12 mouse cellular contexts compared by ENCODE assay signal in genomic region chr1:126928186-126928585, GRCm38 (mm10).
DNase-seq lines count a peak whose midpoint lies in the region; ATAC-seq and TF ChIP-seq lines count a peak whose summit lies in the region.
"Had no signal": no experiment of that assay in that cellular context is flagged by ENCODE, and none has a peak within 500 bp of the region (broad histone marks: within the 10 kb centered on the region; RNA-seq: fewer than 3 reads in every experiment).

No protein-coding gene starts in this region.

- no peak overlapping the region for H3K4me3 ChIP-seq in kidney, adult 2 months (ENCODE audit: insufficient read depth, low read depth, low read length)
- H3K4me3 ChIP-seq in kidney, embryonic 14.5 days (ENCODE audit: low read length), result no peak overlapping the region
- H3K4me3 ChIP-seq in midbrain, embryonic 13.5 days (replicated peaks), result no peak overlapping the region
- H3K4me3 ChIP-seq: erythroblast, embryonic 14.5 days; megakaryocyte, embryonic 14.5 days had no signal

- no peak overlapping the region for H3K27ac ChIP-seq in kidney, adult 2 months (ENCODE audit: insufficient read depth, low read depth, low read length)
- H3K27ac ChIP-seq in kidney, embryonic 14.5 days (ENCODE audit: low read depth, low read length), result no peak overlapping the region
- H3K27ac ChIP-seq in midbrain, embryonic 13.5 days, result peak overlapping the region; percentile 39; the same call in 1 of the 2 replicates

- H3K4me2 ChIP-seq in kidney, embryonic 14.5 days (replicated peaks; ENCODE audit: low read depth, low read length), result no peak overlapping the region
- H3K4me2 ChIP-seq in midbrain, embryonic 13.5 days (replicated peaks), result no peak overlapping the region

- no peak for TF ChIP-seq POLR2A in kidney, adult 2 months (IDR thresholded peaks at IDR 0.05; ENCODE audit: low read depth, low read length)

- no peak overlapping the region for H3K9ac ChIP-seq in kidney, embryonic 14.5 days (ENCODE audit: low read depth, low read length)
- H3K9ac ChIP-seq in midbrain, embryonic 13.5 days (replicated peaks), result no peak overlapping the region

- no peak for ATAC-seq in kidney, embryonic 14.5 days (ENCODE audit: low FRiP score, low TSS enrichment)
- ATAC-seq in midbrain, embryonic 13.5 days, result no peak
- no peak for ATAC-seq in megakaryocyte progenitor cell, adult 5-6 weeks (replicated peaks; ENCODE audit: poor library complexity)
- ATAC-seq: inflammation-experienced regulatory T-cells, adult 6 months had no signal

- H3K36me3 ChIP-seq in kidney, adult 2 months (ENCODE audit: control insufficient read depth, insufficient read depth, low read length), result no peaks in the 10 kb centered on the region
- H3K36me3 ChIP-seq in kidney, embryonic 14.5 days (ENCODE audit: control insufficient read depth, insufficient read depth, low read length), result no peaks in the 10 kb centered on the region
- H3K36me3 ChIP-seq in midbrain, embryonic 13.5 days, result no peaks in the 10 kb centered on the region

- peak; percentile 43 for DNase-seq in adrenal gland, postnatal 10 days
- DNase-seq in adrenal gland, postnatal 25 days, result no peak
- peak; percentile 43 for DNase-seq in kidney, adult 2 months
- peak; percentile 30 for DNase-seq in kidney, postnatal 14 days
- DNase-seq in frontal cortex, postnatal 10 days (ENCODE audit: low spot score in 2 of 2), result no peak
- DNase-seq: thymus, postnatal 25 days had no signal

- H3K4me1 ChIP-seq in kidney, adult 2 months (ENCODE audit: control insufficient read depth, insufficient read depth, low read length), result no peaks in the 10 kb centered on the region
- H3K4me1 ChIP-seq in kidney, embryonic 14.5 days (ENCODE audit: control insufficient read depth, insufficient read depth, low read length), result no peaks in the 10 kb centered on the region
- H3K4me1 ChIP-seq in midbrain, embryonic 13.5 days (replicated peaks), result peaks cover 29% of the 10 kb centered on the region
- H3K4me1 ChIP-seq: megakaryocyte, embryonic 14.5 days had no signal

- no peaks in the 10 kb centered on the region for H3K27me3 ChIP-seq in kidney, adult 2 months (replicated peaks; ENCODE audit: control insufficient read depth, insufficient read depth, low read length)
- no peaks in the 10 kb centered on the region for H3K27me3 ChIP-seq in kidney, embryonic 14.5 days (ENCODE audit: control insufficient read depth, insufficient read depth, low read length)
- no peaks in the 10 kb centered on the region for H3K27me3 ChIP-seq in midbrain, embryonic 13.5 days

- TF ChIP-seq CTCF in kidney, adult 2 months (conservative IDR thresholded peaks at IDR 0.05; ENCODE audit: insufficient read depth, insufficient read length, low read depth, low read length), result no peak

- WGBS in kidney, adult 2 months, result 37% methylated on average over 7 of the region's 7 CpGs
- 70% methylated on average over 7 of the region's 7 CpGs for WGBS in kidney, embryonic 14.5 days
- 28% methylated on average over 7 of the region's 7 CpGs for WGBS in midbrain, embryonic 13.5 days

- H3K9me3 ChIP-seq in kidney, embryonic 14.5 days (ENCODE audit: control insufficient read depth, low read length), result no peaks in the 10 kb centered on the region
- no peaks in the 10 kb centered on the region for H3K9me3 ChIP-seq in midbrain, embryonic 13.5 days
- H3K9me3 ChIP-seq: megakaryocyte, embryonic 14.5 days had no signal

Comparison
In these comparisons a context has a peak if more than half of its experiments do, and no peak if none do; other contexts are left out.
1. DNase-seq: peak in adrenal gland, postnatal 10 days (single experiment), kidney, adult 2 months (single experiment) and kidney, postnatal 14 days (single experiment); none in adrenal gland, postnatal 25 days (single experiment) and frontal cortex, postnatal 10 days (0 of 2).